Mouse (Mus musculus) embryonic facial prominence, embryonic 11.5 days (tissue): ENCODE measurements around the gene Arhgef10l. TPM values are rescaled to one million over a fixed set of nuclear protein-coding genes. Genes with fewer than 3 reads are reported as not detected.

Experiments
- ATAC-seq: fragments of 200-750 bp; cut with Nextera tagmentation; replicated peaks from 2 replicates; pipeline ENCODE4 v1.8.0; 2017; ENCODE audit warnings: low read depth; ENCODE audit not compliant: insufficient number of reproducible peaks, low FRiP score, low TSS enrichment
- DNase-seq: peaks from one replicate; pipeline ENCODE4 v3.0.0-alpha.2; 2015; ENCODE audit warnings: low spot score
- H3K27ac ChIP-seq: fragments of 300-500 bp; sonication (generic); replicated peaks from 2 replicates; pipeline ENCODE4 v1.5.1; 2014; ENCODE audit warnings: mild to moderate bottlenecking, low read depth, low read length, control low read depth
- H3K27me3 ChIP-seq: fragments of 300-500 bp; sonication (generic); 2 replicates; pipeline ENCODE4 v1.6.1; 2014; ENCODE audit warnings: mild to moderate bottlenecking, low read length, moderate library complexity, mixed read lengths; ENCODE audit not compliant: control insufficient read depth, insufficient read depth
- H3K36me3 ChIP-seq: fragments of 300-500 bp; sonication (generic); replicated peaks from 2 replicates; pipeline ENCODE4 v1.6.1; 2014; ENCODE audit warnings: low read depth, mild to moderate bottlenecking, low read length, moderate library complexity, mixed read lengths; ENCODE audit not compliant: control insufficient read depth, insufficient read depth
- H3K4me1 ChIP-seq: fragments of 300-500 bp; sonication (generic); 2 replicates; pipeline ENCODE4 v1.6.1; 2014; ENCODE audit warnings: low read length, mixed read lengths; ENCODE audit not compliant: control insufficient read depth, insufficient read depth
- H3K4me2 ChIP-seq: fragments of 300-500 bp; sonication (generic); 2 replicates; pipeline ENCODE4 v1.6.1; 2014; ENCODE audit warnings: low read depth, mild to moderate bottlenecking, control low read depth, low read length, moderate library complexity
- H3K4me3 ChIP-seq: fragments of 300-500 bp; sonication (generic); 2 replicates; pipeline ENCODE4 v1.5.1; 2014; ENCODE audit warnings: low read depth, low read length, control low read depth
- H3K9ac ChIP-seq: fragments of 300-500 bp; sonication (generic); replicated peaks from 2 replicates; pipeline ENCODE4 v1.6.1; 2014; ENCODE audit warnings: mild to moderate bottlenecking, control low read depth, low read length
- H3K9me3 ChIP-seq: fragments of 300-500 bp; sonication (generic); replicated peaks from 2 replicates; pipeline ENCODE4 v1.6.1; 2016; ENCODE audit warnings: mild to moderate bottlenecking, low read length, inconsistent platforms, mixed read lengths; ENCODE audit not compliant: control insufficient read depth
- WGBS: fragments of 180-500 bp; shearing (Covaris S2); extraction: QIAGEN DNeasy Blood & Tissue Kit; methylation state at CpG from one replicate; pipeline ENCODE4 v1.1.7; 2014; 5-methylcytosine and 5-hydroxymethylcytosine counted together
- polyA plus RNA-seq: library from polyadenylated mRNA; unstranded; fragments of >200 nt; fragmentation: Nextera tagmentation; extraction: Ambion mirVana; gene quantifications from 2 replicates; pipeline ENCODE4 v1.2.1, GENCODE M21; 2014

Gene Arhgef10l
- polyA plus RNA-seq, 1 experiment from 2014 or later = 10.5 TPM

- Histone ChIP-seq H3K27ac (no peak overlapping the region), H3K27me3 (no peaks in the 10 kb centered on the region), H3K4me3 (no peak overlapping the region), H3K36me3 (no peaks in the 10 kb centered on the region), H3K9me3 (no peaks in the 10 kb centered on the region), H3K4me1 (peaks cover 15% of the 10 kb centered on the region), H3K9ac (no peak overlapping the region), H3K4me2 (no peak overlapping the region)
- DNase-seq (no peak), ATAC-seq (no peak)
- WGBS = 71% methylated on average over 18 of the region's 18 CpGs
Observed at GRCm38 (mm10) chr4:140661406-140662022, 4.3 kb downstream of the Arhgef10l start.

DNA sequence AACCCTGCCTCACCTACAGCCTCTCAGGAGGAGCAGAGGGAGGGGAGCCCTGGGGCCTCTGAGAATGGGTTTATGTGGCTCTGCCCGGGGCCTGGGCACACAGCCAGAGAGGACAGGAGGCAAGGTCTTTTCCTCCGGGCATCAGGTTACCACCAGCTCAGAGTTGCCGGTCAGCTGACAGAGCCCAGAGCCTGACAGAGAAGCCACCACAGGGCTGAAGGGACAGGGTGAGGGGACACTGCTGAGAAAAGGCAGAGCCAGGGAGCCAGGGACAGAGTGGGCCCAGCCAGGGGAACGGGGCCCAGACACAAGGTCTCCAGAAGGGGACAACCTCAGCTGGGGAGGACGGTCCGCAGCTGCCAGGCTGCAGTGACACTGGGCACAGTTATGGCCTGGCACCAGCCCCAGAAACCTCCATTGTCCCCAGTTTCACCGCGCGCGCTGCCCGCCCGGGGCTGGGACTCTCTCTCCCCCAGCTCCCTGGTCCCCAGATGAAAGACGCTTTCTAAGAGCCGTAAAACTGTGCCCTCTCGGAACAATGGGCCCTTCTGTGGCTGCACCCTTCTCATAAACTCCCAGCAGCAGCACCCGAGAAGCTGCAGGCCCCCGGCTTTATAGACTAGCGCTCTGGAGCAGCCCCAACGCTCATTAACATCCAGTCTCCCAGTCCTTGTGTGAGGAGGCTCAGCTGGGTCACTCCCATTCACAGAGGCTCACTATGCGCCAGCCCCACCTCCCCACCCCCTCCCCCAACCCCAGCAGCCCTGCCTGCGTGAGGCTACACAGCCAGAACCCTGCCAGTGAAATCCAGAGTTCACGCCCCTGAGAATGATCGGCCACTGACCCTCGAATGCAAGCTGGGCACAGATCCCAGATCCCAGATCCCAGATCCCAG lies 7.9 kb downstream of the Arhgef10l start:
- peaks cover 14% of the 10 kb centered on the region for H3K4me1 ChIP-seq
- peak overlapping the region; percentile 65 for H3K27ac ChIP-seq
- no peak overlapping the region for H3K4me3 ChIP-seq
- no peaks in the 10 kb centered on the region for H3K36me3 ChIP-seq
- peak overlapping the region; percentile 37 for H3K4me2 ChIP-seq
- peak; percentile 69 for ATAC-seq
- DNase-seq = peak; percentile 58
- H3K9ac ChIP-seq = peak overlapping the region; percentile 55
- no peaks in the 10 kb centered on the region for H3K9me3 ChIP-seq
- 7% methylated on average over 24 of the region's 24 CpGs for WGBS
- no peaks in the 10 kb centered on the region for H3K27me3 ChIP-seq

GRCm38 (mm10) chr4:140656529-140656928 lies 9.3 kb downstream of the Arhgef10l start:
- ATAC-seq (no peak), DNase-seq (no peak)
- Histone ChIP-seq H3K27me3 (no peaks in the 10 kb centered on the region), H3K27ac (no peak overlapping the region), H3K4me2 (no peak overlapping the region), H3K36me3 (no peaks in the 10 kb centered on the region), H3K9me3 (no peaks in the 10 kb centered on the region), H3K9ac (no peak overlapping the region), H3K4me1 (peaks cover 7% of the 10 kb centered on the region), H3K4me3 (no peak overlapping the region)
- WGBS = 65% methylated on average over 8 of the region's 8 CpGs

DNA sequence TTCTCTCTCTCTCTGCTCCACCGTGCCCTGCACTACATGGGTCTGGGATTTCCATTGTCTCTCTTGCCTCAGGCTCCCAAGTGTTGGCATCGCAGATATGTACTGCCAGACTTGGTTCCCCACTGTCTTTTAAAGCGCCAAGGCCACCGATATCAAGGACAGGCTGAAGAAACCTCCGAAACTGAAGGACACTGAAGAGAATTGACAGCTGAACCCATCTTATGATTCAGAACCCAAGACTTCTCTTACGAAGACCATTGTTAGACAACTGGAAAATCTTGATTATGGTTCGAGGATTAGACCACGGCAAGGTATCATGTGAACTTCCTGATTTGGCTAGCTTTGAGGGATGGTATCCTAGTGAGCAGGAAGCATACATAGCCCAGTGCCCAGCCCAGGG lies 11.0 kb downstream of the Arhgef10l start:
- 72% methylated on average over 8 of the region's 8 CpGs for WGBS
- H3K4me1 ChIP-seq = peaks cover 7% of the 10 kb centered on the region

DNA sequence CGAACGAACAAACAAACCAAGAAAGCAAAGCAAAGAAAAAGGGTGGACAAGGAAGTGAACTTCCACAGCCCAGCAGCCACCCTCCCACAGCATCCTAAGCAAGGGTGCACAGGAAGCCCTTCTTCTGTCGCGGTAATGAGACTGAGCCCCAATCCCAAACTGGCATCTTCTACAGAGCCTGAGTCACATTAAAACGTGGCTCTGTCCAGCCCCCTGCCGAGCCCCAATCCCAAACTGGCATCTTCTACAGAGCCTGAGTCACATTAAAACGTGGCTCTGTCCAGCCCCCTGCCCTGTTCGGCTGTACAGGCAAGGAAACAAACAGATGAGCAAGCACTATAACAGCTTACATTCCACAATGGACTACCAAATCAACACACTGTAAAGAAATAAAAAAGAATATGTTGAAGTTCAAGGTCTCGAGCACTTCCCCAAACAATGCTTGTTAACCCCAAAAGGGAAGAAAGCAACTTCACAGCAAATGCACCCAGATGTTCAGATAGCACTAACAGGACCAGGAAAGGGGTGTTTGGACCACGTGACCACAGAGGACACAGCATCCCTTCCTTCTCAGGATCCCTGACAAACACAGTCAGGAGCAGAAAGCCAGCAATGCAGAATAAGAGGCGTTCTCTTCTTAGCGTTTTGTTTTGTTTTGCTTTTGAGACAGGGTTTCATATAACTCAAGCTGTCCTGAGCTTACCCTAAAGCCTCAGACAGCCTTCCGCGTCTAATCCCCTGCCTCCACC lies 11.8 kb downstream of the Arhgef10l start:
- Histone ChIP-seq H3K4me2 (no peak overlapping the region), H3K9me3 (no peaks in the 10 kb centered on the region), H3K36me3 (no peaks in the 10 kb centered on the region), H3K27me3 (no peaks in the 10 kb centered on the region), H3K4me1 (peaks cover 11% of the 10 kb centered on the region), H3K27ac (no peak overlapping the region), H3K4me3 (no peak overlapping the region), H3K9ac (no peak overlapping the region)
- 47% methylated on average over 14 of the region's 14 CpGs for WGBS
- ATAC-seq (no peak), DNase-seq (no peak)

More for the DNA sequence above, 11.0 kb downstream of the Arhgef10l start:
- Histone ChIP-seq H3K9ac (no peak overlapping the region; the same call in 1 of the 2 replicates), H3K4me3 (no peak overlapping the region), H3K27ac (no peak overlapping the region), H3K9me3 (no peaks in the 10 kb centered on the region), H3K27me3 (no peaks in the 10 kb centered on the region), H3K36me3 (no peaks in the 10 kb centered on the region), H3K4me2 (no peak overlapping the region)
- ATAC-seq (no peak), DNase-seq (no peak)

GRCm38 (mm10) chr4:140649731-140650130 lies 16.1 kb downstream of the Arhgef10l start:
- no peaks in the 10 kb centered on the region for H3K36me3 ChIP-seq
- H3K9ac ChIP-seq = no peak overlapping the region
- no peak overlapping the region for H3K4me3 ChIP-seq
- 63% methylated on average over 1 of the region's 1 CpGs for WGBS
- DNase-seq (no peak), ATAC-seq (no peak)
- no peaks in the 10 kb centered on the region for H3K9me3 ChIP-seq
- H3K27ac ChIP-seq = no peak overlapping the region
- no peak overlapping the region for H3K4me2 ChIP-seq
- peaks cover 10% of the 10 kb centered on the region for H3K4me1 ChIP-seq
- H3K27me3 ChIP-seq = no peaks in the 10 kb centered on the region

DNA sequence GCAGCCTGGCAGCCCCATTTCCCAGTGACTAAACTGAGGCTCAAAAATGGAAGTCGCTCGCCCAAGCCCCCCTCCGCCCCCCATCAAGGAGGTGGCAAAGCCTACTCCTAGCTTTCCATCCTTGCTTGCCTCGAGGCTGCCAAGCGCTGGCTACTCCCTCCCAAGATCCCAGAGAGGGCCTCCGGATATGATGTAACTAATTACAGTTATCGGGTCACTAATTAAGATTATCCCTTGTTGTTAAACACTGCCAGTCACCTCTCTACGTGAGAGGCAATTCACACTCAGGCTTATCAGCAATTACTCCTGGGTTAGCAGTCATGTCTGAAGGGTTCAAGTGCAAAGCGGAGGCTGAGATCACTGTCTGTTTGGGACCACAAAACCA lies 16.6 kb downstream of the Arhgef10l start:
- ATAC-seq = 0 out of 2 replicates have a peak, but pooled peaks have one; percentile 4
- no peak for DNase-seq
- Histone ChIP-seq H3K4me2 (peak overlapping the region; percentile 75), H3K27me3 (no peaks in the 10 kb centered on the region), H3K9ac (peak overlapping the region; percentile 97), H3K9me3 (no peaks in the 10 kb centered on the region), H3K4me1 (peaks cover 10% of the 10 kb centered on the region), H3K4me3 (peak overlapping the region; percentile 75), H3K27ac (peak overlapping the region; percentile 80; the same call in 1 of the 2 replicates), H3K36me3 (no peaks in the 10 kb centered on the region)
- 22% methylated on average over 9 of the region's 9 CpGs for WGBS
